Mouse (Mus musculus) midbrain, embryonic 13.5 days (tissue): ENCODE measurements at regions not wholly inside any gene's neighbourhood (a gene's known extent, or its start where the extent isn't known, plus 50 kb on each side); places are given as distances from the start of the nearest gene placed in this dataset. TPM values are rescaled to one million over a fixed set of nuclear protein-coding genes. Genes with fewer than 3 reads are reported as not detected.

Experiments
- ATAC-seq: fragments of 200-750 bp; cut with Nextera tagmentation; 2 replicates; pipeline ENCODE4 v1.8.0; 2017; ENCODE audit warnings: mild to moderate bottlenecking, moderate TSS enrichment, moderate library complexity
- H3K27ac ChIP-seq: fragments of 300-500 bp; sonication (generic); 2 replicates; pipeline ENCODE4 v1.5.1; 2015; ENCODE audit warnings: inconsistent platforms, mild to moderate bottlenecking, moderate library complexity
- H3K27me3 ChIP-seq: fragments of 300-500 bp; sonication (generic); 2 replicates; pipeline ENCODE4 v1.6.1; 2015; ENCODE audit warnings: mild to moderate bottlenecking, inconsistent platforms
- H3K36me3 ChIP-seq: fragments of 300-500 bp; sonication (generic); 2 replicates; pipeline ENCODE4 v1.6.1; 2015; ENCODE audit warnings: mild to moderate bottlenecking, inconsistent platforms
- H3K4me1 ChIP-seq: fragments of 300-500 bp; sonication (generic); replicated peaks from 2 replicates; pipeline ENCODE4 v1.6.1; 2015; ENCODE audit warnings: inconsistent platforms
- H3K4me2 ChIP-seq: fragments of 300-500 bp; sonication (generic); replicated peaks from 2 replicates; pipeline ENCODE4 v1.6.1; 2015; ENCODE audit warnings: moderate library complexity, mild to moderate bottlenecking, inconsistent platforms
- H3K4me3 ChIP-seq: fragments of 300-500 bp; sonication (generic); replicated peaks from 2 replicates; pipeline ENCODE4 v1.5.1; 2015; ENCODE audit warnings: mild to moderate bottlenecking, inconsistent platforms
- H3K9ac ChIP-seq: fragments of 300-500 bp; sonication (generic); replicated peaks from 2 replicates; pipeline ENCODE4 v1.6.1; 2015; ENCODE audit warnings: mild to moderate bottlenecking, inconsistent platforms
- H3K9me3 ChIP-seq: fragments of 300-500 bp; sonication (generic); 2 replicates; pipeline ENCODE4 v1.6.1; 2016; ENCODE audit warnings: mild to moderate bottlenecking, inconsistent platforms
- WGBS: fragments of 180-500 bp; shearing (Covaris S2); methylation state at CpG from one replicate; pipeline ENCODE4 v1.1.7; 2015; 5-methylcytosine and 5-hydroxymethylcytosine counted together
- microRNA-seq: library from miRNA; unstranded; fragments of <30 nt; microRNA quantifications from one replicate; pipeline ENCODE4, GENCODE M21; 2016

DNA sequence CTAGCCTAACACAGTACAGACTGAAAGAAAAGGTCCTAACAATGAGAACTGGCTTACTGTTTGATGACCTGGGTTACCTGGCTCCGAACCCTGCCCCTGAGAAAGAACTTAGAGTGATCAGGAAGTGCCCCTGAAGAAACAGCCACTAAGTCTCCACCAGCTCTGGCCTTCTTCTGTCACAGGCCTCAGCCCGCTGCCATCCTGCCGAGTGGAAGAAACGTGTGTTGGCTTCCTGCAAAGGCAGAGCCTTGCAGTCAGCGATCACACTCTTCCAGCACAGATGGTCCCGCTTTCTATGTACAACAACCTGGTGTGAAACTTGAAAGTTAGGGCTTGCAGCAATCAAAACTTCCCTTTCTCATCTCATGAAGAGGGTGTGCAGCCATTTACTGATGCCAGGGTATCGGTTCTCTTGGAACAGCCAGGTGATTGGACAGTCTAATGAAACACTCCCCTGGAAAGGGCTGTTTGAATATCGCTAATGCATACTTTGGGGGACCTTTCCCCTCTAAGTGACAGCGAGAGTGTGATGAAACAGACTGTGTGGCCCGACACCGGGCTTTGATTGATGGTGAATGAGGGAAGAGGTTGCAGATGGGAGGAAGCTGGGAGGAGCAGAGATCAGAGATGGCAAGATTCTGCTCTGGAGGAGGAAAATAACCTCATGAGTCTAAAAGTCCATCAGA is 89.4 kb upstream of the Elac2 start:
- H3K4me1 ChIP-seq = no peaks in the 10 kb centered on the region
- H3K27ac ChIP-seq = no peak overlapping the region
- H3K36me3 ChIP-seq = no peaks in the 10 kb centered on the region
- no peak overlapping the region for H3K4me3 ChIP-seq
- 87% methylated on average over 11 of the region's 11 CpGs for whole genome bisulfite sequencing
- no peak overlapping the region for H3K4me2 ChIP-seq
- H3K27me3 ChIP-seq = no peaks in the 10 kb centered on the region
- no peaks in the 10 kb centered on the region for H3K9me3 ChIP-seq
- ATAC-seq = no peak
- no peak overlapping the region for H3K9ac ChIP-seq

DNA sequence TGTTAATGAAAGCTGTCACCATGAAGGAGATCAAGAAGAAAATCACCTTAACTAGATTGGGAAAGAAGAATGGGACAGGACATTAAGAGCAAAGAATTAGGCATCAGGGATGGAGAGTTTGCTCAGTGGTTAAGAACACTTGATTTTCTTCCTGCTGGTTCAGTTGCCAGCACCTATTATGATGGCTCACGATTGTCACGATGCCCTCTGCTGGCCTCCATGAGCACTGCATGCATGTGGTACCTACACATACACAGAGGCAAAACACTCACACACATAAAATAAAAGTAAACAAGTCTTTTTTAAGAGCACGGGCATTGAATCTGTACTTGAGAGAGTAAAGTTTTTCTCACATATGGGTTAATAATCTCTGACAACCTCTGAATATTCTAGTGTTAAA is 88.1 kb upstream of the Elac2 start:
- 38% methylated on average over 3 of the region's 3 CpGs for WGBS
- no peaks in the 10 kb centered on the region for H3K27me3 ChIP-seq
- no peak overlapping the region for H3K27ac ChIP-seq
- no peaks in the 10 kb centered on the region for H3K4me1 ChIP-seq
- H3K4me3 ChIP-seq = no peak overlapping the region
- no peak overlapping the region for H3K4me2 ChIP-seq
- no peaks in the 10 kb centered on the region for H3K9me3 ChIP-seq
- ATAC-seq = no peak
- no peaks in the 10 kb centered on the region for H3K36me3 ChIP-seq
- H3K9ac ChIP-seq = no peak overlapping the region

DNA sequence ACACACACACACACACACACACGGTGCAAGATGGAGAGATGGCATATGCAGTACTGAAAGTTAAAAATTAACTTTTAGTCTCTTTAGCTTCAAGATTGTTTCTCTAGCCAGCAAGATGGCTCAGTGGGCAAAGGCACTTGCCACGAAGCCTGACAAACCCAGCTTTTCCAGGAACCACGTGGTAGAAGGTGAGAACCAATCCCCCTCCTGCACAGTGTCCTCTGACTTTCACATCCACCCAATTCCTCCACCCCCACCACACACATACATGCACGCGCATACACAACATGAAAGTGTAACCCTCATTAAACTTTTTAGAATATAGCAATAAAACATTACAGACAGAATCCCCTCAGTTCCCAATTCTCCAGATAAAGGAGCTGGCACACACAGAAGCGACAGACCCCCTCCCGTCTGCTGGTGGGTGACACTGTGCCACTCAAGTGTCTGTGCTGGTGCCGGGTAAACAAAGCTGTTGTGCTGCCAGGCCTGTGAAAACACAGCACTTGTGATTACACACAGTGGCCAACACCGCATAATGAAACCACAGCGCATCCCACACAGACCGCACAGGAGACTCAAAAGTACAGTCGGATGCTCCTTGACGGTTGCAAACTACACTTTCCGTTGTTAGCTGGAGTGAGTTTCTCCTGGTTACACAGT is 82.9 kb upstream of the Elac2 start:
- WGBS = 87% methylated on average over 14 of the region's 14 CpGs
- Histone ChIP-seq H3K4me2 (no peak overlapping the region), H3K27ac (no peak overlapping the region), H3K27me3 (peaks cover 8% of the 10 kb centered on the region; the same call in 1 of the 2 replicates), H3K9ac (no peak overlapping the region), H3K9me3 (no peaks in the 10 kb centered on the region), H3K4me3 (no peak overlapping the region), H3K36me3 (no peaks in the 10 kb centered on the region), H3K4me1 (no peaks in the 10 kb centered on the region)
- ATAC-seq = no peak

DNA sequence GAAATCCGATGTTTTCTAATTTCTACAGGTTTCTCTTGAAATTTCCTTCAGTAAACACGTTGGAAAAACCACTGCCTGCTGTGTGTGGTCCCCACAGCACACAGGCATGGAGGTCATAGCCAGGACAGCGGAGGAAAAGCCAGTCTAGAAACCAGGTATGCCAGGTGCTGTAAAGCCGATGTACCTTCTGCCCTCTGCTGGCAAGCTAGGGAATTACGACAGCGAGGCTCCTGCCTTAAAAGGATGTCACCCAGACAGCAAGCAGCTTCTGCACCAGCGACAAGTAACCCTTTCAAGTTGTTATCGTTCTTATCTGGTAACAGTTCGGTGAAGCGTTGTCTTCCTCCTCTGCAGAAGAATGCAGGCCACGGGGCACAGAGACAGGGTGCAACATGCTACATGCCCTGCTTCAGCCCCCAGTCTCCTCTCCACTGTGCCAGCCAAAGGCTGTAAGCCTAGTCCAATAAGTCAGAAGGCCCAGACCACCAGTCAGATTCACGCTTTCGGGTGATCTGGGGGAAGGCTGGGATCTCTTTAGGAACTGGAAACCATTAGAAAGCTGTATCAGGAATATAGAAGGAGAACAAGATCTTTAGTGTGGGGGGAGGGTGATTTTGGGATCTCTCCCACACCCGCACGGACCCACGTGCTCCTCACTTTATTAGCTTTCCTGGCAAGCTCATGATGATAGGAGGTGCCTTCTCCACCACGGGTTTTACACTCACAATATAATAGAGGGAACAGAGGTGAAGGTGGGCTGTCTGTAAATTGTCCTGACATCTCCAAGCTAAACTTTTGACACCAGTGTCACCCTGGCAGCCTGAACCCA is 79.9 kb upstream of the Elac2 start:
- H3K4me1 ChIP-seq = no peaks in the 10 kb centered on the region
- no peaks in the 10 kb centered on the region for H3K9me3 ChIP-seq
- no peaks in the 10 kb centered on the region for H3K36me3 ChIP-seq
- WGBS = 40% methylated on average over 17 of the region's 17 CpGs
- no peak overlapping the region for H3K4me3 ChIP-seq
- no peak overlapping the region for H3K9ac ChIP-seq
- no peak; the same call in 1 of the 2 replicates for ATAC-seq
- peaks cover 8% of the 10 kb centered on the region; the same call in 1 of the 2 replicates for H3K27me3 ChIP-seq
- H3K27ac ChIP-seq = no peak overlapping the region
- H3K4me2 ChIP-seq = no peak overlapping the region

DNA sequence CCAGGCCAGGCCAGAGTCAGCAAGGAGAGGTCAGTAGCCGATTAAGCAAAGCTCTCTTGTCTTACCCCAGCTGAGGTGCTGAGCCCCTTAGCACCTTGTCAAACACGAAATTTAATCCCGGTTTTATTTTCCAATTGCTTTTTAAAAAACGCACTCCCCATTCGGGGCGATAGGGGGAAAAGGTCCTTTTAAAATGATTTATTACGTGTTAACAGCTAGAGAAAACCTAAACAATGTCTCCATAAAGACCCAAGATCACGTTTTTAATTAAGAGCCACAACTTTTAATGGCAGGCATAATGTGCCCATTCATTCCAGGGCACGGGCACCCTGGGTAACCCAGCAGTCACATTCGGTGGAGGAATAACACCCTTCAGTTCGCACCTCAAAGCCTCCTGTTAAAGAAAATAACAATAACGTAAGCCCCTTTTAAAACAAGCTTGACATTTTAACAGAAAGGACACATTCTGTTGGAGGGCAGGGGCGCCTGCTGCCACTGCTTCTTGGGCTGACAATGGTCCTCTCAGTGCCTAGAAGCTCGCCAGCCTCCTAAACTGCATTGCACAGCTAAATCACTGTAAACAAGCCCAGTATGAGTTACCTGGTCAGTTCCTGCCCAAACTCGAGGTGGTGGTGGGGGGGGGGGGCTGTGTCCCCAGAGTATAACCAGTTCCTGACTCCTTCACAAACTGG is 79.1 kb upstream of the Elac2 start:
- Histone ChIP-seq H3K27me3 (peaks cover 8% of the 10 kb centered on the region; the same call in 1 of the 2 replicates), H3K4me3 (no peak overlapping the region), H3K27ac (no peak overlapping the region), H3K36me3 (no peaks in the 10 kb centered on the region), H3K9me3 (no peaks in the 10 kb centered on the region), H3K4me1 (no peaks in the 10 kb centered on the region), H3K9ac (no peak overlapping the region), H3K4me2 (no peak overlapping the region)
- 66% methylated on average over 15 of the region's 15 CpGs for WGBS
- ATAC-seq = no peak

DNA sequence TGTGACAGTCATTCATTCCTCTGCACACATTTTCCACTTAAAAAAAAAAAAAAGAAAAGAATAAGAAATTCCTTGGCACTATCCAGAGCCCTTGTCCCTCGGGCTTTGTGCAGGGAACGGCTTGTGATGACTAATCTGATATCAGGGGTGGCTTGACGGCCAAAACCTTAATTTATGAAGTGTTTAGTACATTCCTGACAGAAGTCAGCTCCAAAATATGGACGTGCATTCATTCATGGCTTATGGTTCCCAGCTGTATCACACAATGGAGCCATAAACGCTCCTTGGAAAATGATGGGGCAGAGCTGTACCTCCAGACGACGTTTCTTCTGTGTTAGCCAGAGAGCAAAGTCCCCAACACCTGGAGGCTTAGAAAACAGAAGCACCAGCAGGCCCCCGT is 62.1 kb upstream of the Elac2 start:
- Histone ChIP-seq H3K4me1 (no peaks in the 10 kb centered on the region), H3K4me2 (no peak overlapping the region), H3K36me3 (no peaks in the 10 kb centered on the region), H3K4me3 (no peak overlapping the region), H3K27ac (no peak overlapping the region), H3K9me3 (no peaks in the 10 kb centered on the region), H3K27me3 (no peaks in the 10 kb centered on the region), H3K9ac (no peak overlapping the region)
- WGBS = 75% methylated on average over 8 of the region's 8 CpGs
- no peak for ATAC-seq

DNA sequence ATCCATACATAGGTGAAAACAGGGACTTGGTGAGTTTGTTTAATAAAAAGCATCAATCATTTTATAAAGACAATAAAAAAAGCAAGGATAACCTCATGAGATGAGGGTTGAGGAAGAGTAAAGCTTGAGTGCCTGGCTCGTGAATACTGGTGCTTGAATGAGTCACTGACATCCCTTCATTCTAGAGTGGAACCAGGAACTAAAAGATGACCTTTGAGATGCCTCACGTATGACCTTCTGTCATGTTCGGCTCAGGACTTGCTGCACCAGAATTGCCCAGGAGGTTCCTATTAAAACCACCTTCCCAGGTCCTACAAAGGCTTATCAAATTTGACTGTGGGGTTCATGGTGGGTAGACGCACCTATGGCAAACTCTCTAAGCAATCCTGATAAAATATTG is 61.5 kb upstream of the Elac2 start:
- Histone ChIP-seq H3K4me1 (no peaks in the 10 kb centered on the region), H3K9me3 (no peaks in the 10 kb centered on the region), H3K4me2 (no peak overlapping the region), H3K4me3 (no peak overlapping the region), H3K27me3 (no peaks in the 10 kb centered on the region), H3K27ac (no peak overlapping the region), H3K9ac (no peak overlapping the region), H3K36me3 (no peaks in the 10 kb centered on the region)
- no peak for ATAC-seq
- 91% methylated on average over 4 of the region's 4 CpGs for WGBS

DNA sequence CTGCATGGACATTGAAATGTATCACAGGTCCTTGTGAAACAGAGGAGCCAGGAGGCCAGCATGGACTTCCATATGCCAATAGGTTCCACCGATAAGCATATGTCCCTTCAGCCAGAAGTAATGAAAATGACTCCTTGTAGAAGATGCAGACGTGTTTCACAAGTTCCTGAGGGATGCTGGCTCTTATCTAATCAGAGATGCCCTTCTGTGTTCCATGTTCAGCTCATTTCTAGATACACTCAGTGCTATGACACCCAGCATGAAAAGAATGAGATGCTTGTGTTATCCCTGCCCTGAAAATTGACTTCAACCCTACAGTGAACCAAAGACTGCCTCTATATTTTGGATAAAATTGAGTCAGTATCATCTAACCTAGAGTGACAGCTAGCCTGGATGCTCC is 53.8 kb upstream of the Elac2 start:
- Histone ChIP-seq H3K27me3 (no peaks in the 10 kb centered on the region), H3K36me3 (no peaks in the 10 kb centered on the region), H3K9me3 (no peaks in the 10 kb centered on the region), H3K9ac (no peak overlapping the region), H3K4me3 (no peak overlapping the region), H3K4me1 (no peaks in the 10 kb centered on the region), H3K27ac (no peak overlapping the region), H3K4me2 (no peak overlapping the region)
- WGBS = 78% methylated on average over 2 of the region's 2 CpGs
- ATAC-seq = no peak

DNA sequence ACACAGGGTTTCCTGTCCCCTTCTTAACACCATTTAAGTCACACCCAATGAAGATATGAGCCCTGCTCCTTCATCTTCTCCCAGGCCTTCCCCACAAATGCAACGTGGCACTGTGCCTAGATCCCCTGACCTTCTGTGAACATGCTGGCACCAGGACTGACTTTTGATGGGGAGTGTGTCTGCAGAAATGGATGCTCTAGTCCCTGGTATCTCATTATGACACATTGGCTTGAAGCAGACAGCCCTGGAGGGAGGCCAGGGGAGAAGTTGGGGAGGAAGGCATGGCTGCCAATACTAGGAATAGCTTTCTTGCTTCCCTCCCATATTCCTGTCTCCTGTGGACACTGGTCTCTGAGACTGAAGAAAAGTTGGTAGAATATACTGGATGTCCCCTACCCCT is 52.9 kb upstream of the Elac2 start:
- no peaks in the 10 kb centered on the region for H3K36me3 ChIP-seq
- no peaks in the 10 kb centered on the region for H3K27me3 ChIP-seq
- no peak overlapping the region for H3K9ac ChIP-seq
- no peak overlapping the region for H3K4me2 ChIP-seq
- WGBS = 86% methylated on average over 1 of the region's 1 CpGs
- H3K4me3 ChIP-seq = no peak overlapping the region
- H3K27ac ChIP-seq = no peak overlapping the region
- H3K9me3 ChIP-seq = no peaks in the 10 kb centered on the region
- peaks cover 3% of the 10 kb centered on the region for H3K4me1 ChIP-seq
- ATAC-seq = no peak

Small RNA genes lying in the stretch of these regions (microRNA-seq; reads per million reads assigned to microRNA genes)
- gene Gm24275 = not detected
